Mouse (Mus musculus) embryonic facial prominence, embryonic 14.5 days (tissue): ENCODE measurements around the gene Trpm6. TPM values are rescaled to one million over a fixed set of nuclear protein-coding genes. Genes with fewer than 3 reads are reported as not detected.

ENCODE experiments used
- ATAC-seq: fragments of 200-750 bp; cut with Nextera tagmentation; 2 replicates; pipeline ENCODE4 v1.8.0; 2017; ENCODE audit warnings: low read depth, moderate number of reproducible peaks, moderate TSS enrichment
- DNase-seq: peaks from one replicate; pipeline ENCODE4 v3.0.0-alpha.2; 2015; ENCODE audit warnings: low spot score
- H3K27ac ChIP-seq: fragments of 300-500 bp; sonication (generic); replicated peaks from 2 replicates; pipeline ENCODE4 v1.5.1; 2014; ENCODE audit warnings: low read depth, mild to moderate bottlenecking, low read length, moderate library complexity
- H3K27me3 ChIP-seq: fragments of 300-500 bp; sonication (generic); replicated peaks from 2 replicates; pipeline ENCODE4 v1.6.1; 2014; ENCODE audit warnings: low read length; ENCODE audit not compliant: control insufficient read depth, insufficient read depth
- H3K36me3 ChIP-seq: fragments of 300-500 bp; sonication (generic); 2 replicates; pipeline ENCODE4 v1.6.1; 2014; ENCODE audit warnings: low read length, mixed read lengths; ENCODE audit not compliant: control insufficient read depth, insufficient read depth
- H3K4me1 ChIP-seq: fragments of 300-500 bp; sonication (generic); 2 replicates; pipeline ENCODE4 v1.6.1; 2014; ENCODE audit warnings: antibody characterized with exemption, low read length; ENCODE audit not compliant: control insufficient read depth, insufficient read depth
- H3K4me2 ChIP-seq: fragments of 300-500 bp; sonication (generic); 2 replicates; pipeline ENCODE4 v1.6.1; 2014; ENCODE audit warnings: low read depth, mild to moderate bottlenecking, low read length, moderate library complexity, mixed read lengths
- H3K4me3 ChIP-seq: fragments of 300-500 bp; sonication (generic); 2 replicates; pipeline ENCODE4 v1.5.1; 2014; ENCODE audit warnings: low read depth, mild to moderate bottlenecking, low read length
- H3K9ac ChIP-seq: fragments of 300-500 bp; sonication (generic); 2 replicates; pipeline ENCODE4 v1.6.1; 2014; ENCODE audit warnings: low read depth, mild to moderate bottlenecking, low read length, moderate library complexity, mixed read lengths
- H3K9me3 ChIP-seq: fragments of 300-500 bp; sonication (generic); 2 replicates; pipeline ENCODE4 v1.6.1; 2016; ENCODE audit warnings: low read length; ENCODE audit not compliant: control insufficient read depth
- WGBS: fragments of 180-500 bp; shearing (Covaris S2); extraction: QIAGEN DNeasy Blood & Tissue Kit; methylation state at CpG from one replicate; pipeline ENCODE4 v1.1.7; 2014; 5-methylcytosine and 5-hydroxymethylcytosine counted together
- polyA plus RNA-seq: library from polyadenylated mRNA; unstranded; fragments of >200 nt; fragmentation: Nextera tagmentation; extraction: Ambion mirVana; gene quantifications from 2 replicates; pipeline ENCODE4 v1.2.1, GENCODE M21; 2014

Trpm6 gene
- polyA plus RNA-seq, 1 experiment from 2014 or later: 0.35 TPM

GRCm38 (mm10) chr19:18757191-18757590 lies 7.4 kb downstream of the Trpm6 start:
- Histone ChIP-seq H3K4me1 (no peaks in the 10 kb centered on the region), H3K9me3 (no peaks in the 10 kb centered on the region), H3K36me3 (no peaks in the 10 kb centered on the region), H3K9ac (no peak overlapping the region), H3K27me3 (no peaks in the 10 kb centered on the region), H3K27ac (no peak overlapping the region), H3K4me2 (no peak overlapping the region), H3K4me3 (no peak overlapping the region)
- DNase-seq (no peak), ATAC-seq (no peak)

- H3K27me3 ChIP-seq: no peaks in the 10 kb centered on the region
- WGBS: 38% methylated on average over 4 of the region's 4 CpGs
Observed at GRCm38 (mm10) chr19:18757706-18758105, 7.9 kb downstream of the Trpm6 start.

GRCm38 (mm10) chr19:18758269-18758668 lies 8.5 kb downstream of the Trpm6 start:
- 36% methylated on average over 6 of the region's 6 CpGs for WGBS
- no peak overlapping the region for H3K9ac ChIP-seq
- no peaks in the 10 kb centered on the region for H3K4me1 ChIP-seq
- H3K27ac ChIP-seq: no peak overlapping the region
- no peak overlapping the region for H3K4me2 ChIP-seq
- no peaks in the 10 kb centered on the region for H3K9me3 ChIP-seq
- H3K27me3 ChIP-seq: no peaks in the 10 kb centered on the region
- peak; percentile 22; the same call in 1 of the 2 replicates for ATAC-seq
- peak; percentile 34 for DNase-seq
- H3K36me3 ChIP-seq: no peaks in the 10 kb centered on the region
- no peak overlapping the region for H3K4me3 ChIP-seq

More at GRCm38 (mm10) chr19:18757706-18758105, 7.9 kb downstream of the Trpm6 start:
- DNase-seq (no peak), ATAC-seq (no peak)
- H3K36me3 ChIP-seq: no peaks in the 10 kb centered on the region
- no peak overlapping the region for H3K4me3 ChIP-seq
- H3K27ac ChIP-seq: no peak overlapping the region
- H3K9ac ChIP-seq: no peak overlapping the region
- H3K9me3 ChIP-seq: no peaks in the 10 kb centered on the region
- H3K4me2 ChIP-seq: no peak overlapping the region
- no peaks in the 10 kb centered on the region for H3K4me1 ChIP-seq

- no peak overlapping the region for H3K27ac ChIP-seq
- no peak overlapping the region for H3K9ac ChIP-seq
- H3K36me3 ChIP-seq: no peaks in the 10 kb centered on the region
- no peak overlapping the region for H3K4me2 ChIP-seq
- H3K27me3 ChIP-seq: no peaks in the 10 kb centered on the region
- DNase-seq (peak; percentile 9), ATAC-seq (peak; percentile 57; the same call in 1 of the 2 replicates)
- H3K4me1 ChIP-seq: no peaks in the 10 kb centered on the region
- WGBS: 34% methylated on average over 9 of the region's 9 CpGs
- H3K9me3 ChIP-seq: no peaks in the 10 kb centered on the region
- no peak overlapping the region for H3K4me3 ChIP-seq
Observed at GRCm38 (mm10) chr19:18758916-18759315, 9.1 kb downstream of the Trpm6 start.

GRCm38 (mm10) chr19:18766399-18766798 lies 16.6 kb downstream of the Trpm6 start:
- no peak for ATAC-seq
- no peak overlapping the region for H3K9ac ChIP-seq
- no peaks in the 10 kb centered on the region for H3K9me3 ChIP-seq
- H3K27ac ChIP-seq: no peak overlapping the region
- H3K4me2 ChIP-seq: no peak overlapping the region
- H3K4me1 ChIP-seq: no peaks in the 10 kb centered on the region
- H3K27me3 ChIP-seq: no peaks in the 10 kb centered on the region
- H3K36me3 ChIP-seq: no peaks in the 10 kb centered on the region
- WGBS: 72% methylated on average over 5 of the region's 5 CpGs
- H3K4me3 ChIP-seq: no peak overlapping the region
- DNase-seq: no peak

- H3K9ac ChIP-seq: no peak overlapping the region
- H3K9me3 ChIP-seq: no peaks in the 10 kb centered on the region
- no peaks in the 10 kb centered on the region for H3K4me1 ChIP-seq
- no peak overlapping the region for H3K27ac ChIP-seq
- no peaks in the 10 kb centered on the region for H3K27me3 ChIP-seq
- no peak overlapping the region for H3K4me2 ChIP-seq
- no peak overlapping the region for H3K4me3 ChIP-seq
- DNase-seq: no peak
- WGBS: 56% methylated on average over 1 of the region's 1 CpGs
- H3K36me3 ChIP-seq: no peaks in the 10 kb centered on the region
- ATAC-seq: no peak
Observed at GRCm38 (mm10) chr19:18771048-18771447, 21.3 kb downstream of the Trpm6 start.

- Histone ChIP-seq H3K9ac (no peak overlapping the region), H3K27me3 (no peaks in the 10 kb centered on the region), H3K4me3 (no peak overlapping the region), H3K4me2 (no peak overlapping the region), H3K4me1 (no peaks in the 10 kb centered on the region), H3K9me3 (no peaks in the 10 kb centered on the region), H3K27ac (no peak overlapping the region), H3K36me3 (no peaks in the 10 kb centered on the region)
- ATAC-seq (no peak), DNase-seq (no peak)
- WGBS: 84% methylated on average over 1 of the region's 1 CpGs
Observed at GRCm38 (mm10) chr19:18771561-18771960, 21.8 kb downstream of the Trpm6 start.

GRCm38 (mm10) chr19:18772888-18773488 lies 23.2 kb downstream of the Trpm6 start:
- WGBS: 75% methylated on average over 5 of the region's 5 CpGs
- Histone ChIP-seq H3K9me3 (no peaks in the 10 kb centered on the region), H3K4me2 (no peak overlapping the region), H3K27me3 (no peaks in the 10 kb centered on the region), H3K36me3 (no peaks in the 10 kb centered on the region), H3K4me1 (no peaks in the 10 kb centered on the region), H3K9ac (no peak overlapping the region), H3K27ac (no peak overlapping the region), H3K4me3 (no peak overlapping the region)
- ATAC-seq: no peak
- no peak for DNase-seq

- H3K27me3 ChIP-seq: no peaks in the 10 kb centered on the region
- no peak for ATAC-seq
- WGBS: 31% methylated on average over 1 of the region's 1 CpGs
- no peaks in the 10 kb centered on the region for H3K36me3 ChIP-seq
- no peaks in the 10 kb centered on the region for H3K9me3 ChIP-seq
- no peak overlapping the region for H3K27ac ChIP-seq
- no peak overlapping the region for H3K9ac ChIP-seq
- no peak overlapping the region for H3K4me2 ChIP-seq
- no peaks in the 10 kb centered on the region for H3K4me1 ChIP-seq
- no peak overlapping the region for H3K4me3 ChIP-seq
- DNase-seq: no peak
Observed at GRCm38 (mm10) chr19:18774085-18774484, 24.3 kb downstream of the Trpm6 start.
